Mouse (Mus musculus) limb, embryonic 12.5 days (tissue): Measurements from ENCODE around the gene Anxa6. TPM values are rescaled to one million over a fixed set of nuclear protein-coding genes. Genes with fewer than 3 reads are reported as not detected.

ENCODE experiments used
- ATAC-seq: fragments of 200-750 bp; cut with Nextera tagmentation; 2 replicates; pipeline ENCODE4 v1.8.0; 2017; ENCODE audit warnings: low read depth, moderate TSS enrichment; ENCODE audit not compliant: insufficient number of reproducible peaks, insufficient read depth, low FRiP score, low TSS enrichment
- H3K27ac ChIP-seq: fragments of 300-500 bp; sonication (generic); 2 replicates; pipeline ENCODE4 v1.5.1; 2016; ENCODE audit warnings: mild to moderate bottlenecking, moderate library complexity
- H3K27me3 ChIP-seq: fragments of 300-500 bp; sonication (generic); 2 replicates; pipeline ENCODE4 v1.6.1; 2016; ENCODE audit warnings: mild to moderate bottlenecking, moderate library complexity
- H3K36me3 ChIP-seq: fragments of 300-500 bp; sonication (generic); 2 replicates; pipeline ENCODE4 v1.6.1; 2016; ENCODE audit warnings: mild to moderate bottlenecking, moderate library complexity
- H3K4me1 ChIP-seq: fragments of 300-500 bp; sonication (generic); replicated peaks from 2 replicates; pipeline ENCODE4 v1.6.1; 2016
- H3K4me2 ChIP-seq: fragments of 300-500 bp; sonication (generic); 2 replicates; pipeline ENCODE4 v1.6.1; 2016; ENCODE audit warnings: mild to moderate bottlenecking, moderate library complexity
- H3K4me3 ChIP-seq: fragments of 300-500 bp; sonication (generic); replicated peaks from 2 replicates; pipeline ENCODE4 v1.5.1; 2016; ENCODE audit warnings: mild to moderate bottlenecking
- H3K9ac ChIP-seq: fragments of 300-500 bp; sonication (generic); replicated peaks from 2 replicates; pipeline ENCODE4 v1.6.1; 2016; ENCODE audit warnings: mild to moderate bottlenecking, moderate library complexity
- H3K9me3 ChIP-seq: fragments of 300-500 bp; sonication (generic); 2 replicates; pipeline ENCODE4 v1.6.1; 2016; ENCODE audit warnings: mild to moderate bottlenecking, moderate library complexity
- WGBS: fragments of 180-500 bp; shearing (Covaris S2); methylation state at CpG from one replicate; pipeline ENCODE4 v1.1.7; 2016; 5-methylcytosine and 5-hydroxymethylcytosine counted together
- polyA plus RNA-seq: library from polyadenylated mRNA; unstranded; fragments of >200 nt; fragmentation: Nextera tagmentation; extraction: Ambion mirVana; gene quantifications from 2 replicates; pipeline ENCODE4 v1.2.1, GENCODE M21; 2016

Gene Anxa6
- polyA plus RNA-seq, 1 experiment from 2014 or later: 168 TPM

- no peak overlapping the region for H3K4me2 ChIP-seq
- ATAC-seq: no peak
- 74% methylated on average over 2 of the region's 2 CpGs for WGBS
- no peaks in the 10 kb centered on the region for H3K9me3 ChIP-seq
- H3K9ac ChIP-seq: no peak overlapping the region
- H3K27me3 ChIP-seq: no peaks in the 10 kb centered on the region
- no peak overlapping the region for H3K27ac ChIP-seq
- H3K36me3 ChIP-seq: peaks cover 80% of the 10 kb centered on the region
- peaks cover 18% of the 10 kb centered on the region for H3K4me1 ChIP-seq
- H3K4me3 ChIP-seq: no peak overlapping the region
These were observed 16.0 kb downstream of the Anxa6 start for GRCm38 (mm10) chr11:55017201-55017600.

- ATAC-seq: no peak
- WGBS: 91% methylated on average over 1 of the region's 1 CpGs
- peaks cover 14% of the 10 kb centered on the region for H3K4me1 ChIP-seq
- H3K27me3 ChIP-seq: no peaks in the 10 kb centered on the region
- no peak overlapping the region for H3K9ac ChIP-seq
- H3K9me3 ChIP-seq: no peaks in the 10 kb centered on the region
- H3K36me3 ChIP-seq: peaks cover 82% of the 10 kb centered on the region
- H3K4me3 ChIP-seq: no peak overlapping the region
- H3K27ac ChIP-seq: no peak overlapping the region
- H3K4me2 ChIP-seq: no peak overlapping the region
These were observed 16.5 kb downstream of the Anxa6 start for GRCm38 (mm10) chr11:55016758-55017157.

GRCm38 (mm10) chr11:55015831-55016241 is 17.4 kb downstream of the Anxa6 start:
- Histone ChIP-seq H3K27ac (no peak overlapping the region), H3K9me3 (no peaks in the 10 kb centered on the region), H3K4me2 (no peak overlapping the region), H3K4me1 (peaks cover 8% of the 10 kb centered on the region), H3K4me3 (no peak overlapping the region), H3K27me3 (no peaks in the 10 kb centered on the region), H3K36me3 (peaks cover 82% of the 10 kb centered on the region), H3K9ac (no peak overlapping the region)
- ATAC-seq: no peak
- 73% methylated on average over 9 of the region's 9 CpGs for WGBS

GRCm38 (mm10) chr11:55015264-55015663 is 18.0 kb downstream of the Anxa6 start:
- H3K27me3 ChIP-seq: no peaks in the 10 kb centered on the region
- peaks cover 83% of the 10 kb centered on the region for H3K36me3 ChIP-seq
- WGBS: 84% methylated on average over 3 of the region's 3 CpGs
- no peak overlapping the region for H3K27ac ChIP-seq
- no peak overlapping the region for H3K4me2 ChIP-seq
- ATAC-seq: no peak
- H3K9ac ChIP-seq: no peak overlapping the region
- peaks cover 8% of the 10 kb centered on the region for H3K4me1 ChIP-seq
- H3K9me3 ChIP-seq: no peaks in the 10 kb centered on the region
- no peak overlapping the region for H3K4me3 ChIP-seq

- Histone ChIP-seq H3K27me3 (no peaks in the 10 kb centered on the region), H3K9ac (no peak overlapping the region), H3K9me3 (no peaks in the 10 kb centered on the region), H3K27ac (no peak overlapping the region), H3K36me3 (peaks cover 83% of the 10 kb centered on the region), H3K4me1 (no peaks in the 10 kb centered on the region), H3K4me2 (no peak overlapping the region), H3K4me3 (no peak overlapping the region)
- ATAC-seq: no peak
- 80% methylated on average over 6 of the region's 6 CpGs for WGBS
These were observed 19.4 kb downstream of the Anxa6 start for GRCm38 (mm10) chr11:55013802-55014201.

- 79% methylated on average over 5 of the region's 5 CpGs for WGBS
These were observed 20.4 kb downstream of the Anxa6 start for GRCm38 (mm10) chr11:55012551-55013521.

GRCm38 (mm10) chr11:55011440-55011839 is 21.8 kb downstream of the Anxa6 start:
- Histone ChIP-seq H3K9me3 (no peaks in the 10 kb centered on the region), H3K4me3 (no peak overlapping the region), H3K27ac (no peak overlapping the region), H3K4me1 (no peaks in the 10 kb centered on the region), H3K9ac (no peak overlapping the region), H3K27me3 (no peaks in the 10 kb centered on the region), H3K36me3 (peaks cover 93% of the 10 kb centered on the region), H3K4me2 (no peak overlapping the region)
- 91% methylated on average over 3 of the region's 3 CpGs for WGBS
- no peak for ATAC-seq

More at GRCm38 (mm10) chr11:55012551-55013521, 20.4 kb downstream of the Anxa6 start:
- no peak for ATAC-seq
- Histone ChIP-seq H3K36me3 (peaks cover 83% of the 10 kb centered on the region), H3K4me3 (no peak overlapping the region), H3K27me3 (no peaks in the 10 kb centered on the region), H3K4me2 (no peak overlapping the region), H3K4me1 (no peaks in the 10 kb centered on the region), H3K27ac (no peak overlapping the region), H3K9ac (no peak overlapping the region), H3K9me3 (no peaks in the 10 kb centered on the region)

GRCm38 (mm10) chr11:55008230-55008629 is 25.0 kb downstream of the Anxa6 start:
- 84% methylated on average over 6 of the region's 6 CpGs for WGBS
- Histone ChIP-seq H3K9ac (no peak overlapping the region), H3K9me3 (no peaks in the 10 kb centered on the region), H3K27ac (no peak overlapping the region), H3K4me2 (no peak overlapping the region), H3K36me3 (peaks cover 100% of the 10 kb centered on the region), H3K4me3 (no peak overlapping the region), H3K27me3 (no peaks in the 10 kb centered on the region), H3K4me1 (no peaks in the 10 kb centered on the region)
- ATAC-seq: no peak

- Histone ChIP-seq H3K27me3 (no peaks in the 10 kb centered on the region), H3K36me3 (peaks cover 94% of the 10 kb centered on the region)
These were observed 27.6 kb downstream of the Anxa6 start for GRCm38 (mm10) chr11:55005684-55006083.

GRCm38 (mm10) chr11:55004970-55005502 is 28.2 kb downstream of the Anxa6 start:
- ATAC-seq: no peak
- peaks cover 94% of the 10 kb centered on the region for H3K36me3 ChIP-seq
- 80% methylated on average over 7 of the region's 7 CpGs for WGBS

More at GRCm38 (mm10) chr11:55005684-55006083, 27.6 kb downstream of the Anxa6 start:
- Histone ChIP-seq H3K4me1 (no peaks in the 10 kb centered on the region), H3K4me3 (no peak overlapping the region), H3K27ac (no peak overlapping the region), H3K9me3 (peaks cover 5% of the 10 kb centered on the region), H3K4me2 (no peak overlapping the region), H3K9ac (no peak overlapping the region)
- ATAC-seq: no peak
- 82% methylated on average over 5 of the region's 5 CpGs for WGBS

GRCm38 (mm10) chr11:54998708-54999107 is 34.5 kb downstream of the Anxa6 start:
- H3K4me2 ChIP-seq: no peak overlapping the region

More at GRCm38 (mm10) chr11:55004970-55005502, 28.2 kb downstream of the Anxa6 start:
- H3K27me3 ChIP-seq: no peaks in the 10 kb centered on the region
- H3K4me2 ChIP-seq: no peak overlapping the region
- no peak overlapping the region for H3K9ac ChIP-seq
- H3K27ac ChIP-seq: no peak overlapping the region
- no peak overlapping the region for H3K4me3 ChIP-seq
- H3K4me1 ChIP-seq: no peaks in the 10 kb centered on the region
- H3K9me3 ChIP-seq: peaks cover 5% of the 10 kb centered on the region

More at GRCm38 (mm10) chr11:54998708-54999107, 34.5 kb downstream of the Anxa6 start:
- ATAC-seq: no peak
- Histone ChIP-seq H3K27ac (no peak overlapping the region), H3K27me3 (no peaks in the 10 kb centered on the region), H3K4me3 (no peak overlapping the region), H3K36me3 (peaks cover 79% of the 10 kb centered on the region), H3K9me3 (peaks cover 5% of the 10 kb centered on the region), H3K9ac (no peak overlapping the region), H3K4me1 (no peaks in the 10 kb centered on the region)
- WGBS: 58% methylated on average over 2 of the region's 2 CpGs
